Mouse (Mus musculus): ENCODE results near the gene Slc19a3.

DNA sequence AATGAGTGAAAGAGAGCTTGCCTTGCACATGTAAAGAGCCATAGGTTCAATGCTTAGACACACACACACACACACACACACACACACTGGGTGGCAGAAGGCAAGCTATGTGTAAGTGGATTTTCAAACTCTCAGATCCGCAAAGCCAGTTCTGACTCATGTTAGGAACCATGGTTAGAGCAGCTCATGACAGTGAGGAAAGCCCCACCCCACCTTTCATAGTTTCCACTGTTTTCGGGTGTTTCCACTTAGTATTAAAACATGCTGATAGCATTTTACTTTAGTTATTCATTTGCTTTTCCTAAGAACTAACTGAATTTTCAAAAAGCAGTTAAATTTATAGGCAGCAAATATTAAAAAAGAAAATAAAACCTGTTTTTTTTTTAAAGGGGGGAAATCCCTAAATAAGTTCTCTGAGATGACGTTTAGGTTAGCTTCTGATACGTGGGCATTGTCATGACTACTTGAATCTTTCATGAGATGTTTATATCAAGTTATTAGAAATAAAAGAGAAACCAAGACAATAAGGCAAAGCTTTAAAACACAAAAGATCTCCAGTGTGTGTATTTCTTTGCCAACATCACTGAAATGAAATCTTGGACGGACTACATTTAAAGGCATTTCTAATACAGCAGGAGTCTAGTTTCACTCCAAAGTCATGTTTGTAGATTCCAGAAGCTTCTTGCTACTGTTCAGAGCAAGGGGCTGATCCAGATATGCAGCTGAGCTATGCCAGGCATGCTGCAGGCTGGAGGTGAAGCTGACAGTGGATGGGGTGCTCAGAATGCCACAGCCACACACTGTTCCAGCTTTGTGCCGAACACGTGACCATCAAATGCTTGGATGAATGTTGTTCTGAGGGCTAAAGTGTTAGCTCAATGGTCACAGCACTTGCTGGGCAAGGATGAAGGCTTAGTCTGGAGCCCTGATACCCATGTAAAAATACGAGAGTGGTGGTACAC is 31.7 kb downstream of the Slc19a3 start:
- TF ChIP-seq POLR2A (IDR thresholded peaks at IDR 0.05; ENCODE audit: borderline replicate concordance, control insufficient read depth, low read depth, low read length), result no peak
- TF ChIP-seq CTCF (IDR thresholded peaks at IDR 0.05; ENCODE audit: control insufficient read depth, insufficient read depth, low read length), result no peak
